Mouse (Mus musculus) kidney, postnatal 25 days (tissue): ENCODE data around the gene Rnf167.

Experiments used
- DNase-seq, 2 experiments: peaks; one replicate each; pipeline ENCODE4 v3.0.0; 2021; ENCODE audit warnings: mixed read lengths in 2 of 2

The Rnf167 gene

DNA sequence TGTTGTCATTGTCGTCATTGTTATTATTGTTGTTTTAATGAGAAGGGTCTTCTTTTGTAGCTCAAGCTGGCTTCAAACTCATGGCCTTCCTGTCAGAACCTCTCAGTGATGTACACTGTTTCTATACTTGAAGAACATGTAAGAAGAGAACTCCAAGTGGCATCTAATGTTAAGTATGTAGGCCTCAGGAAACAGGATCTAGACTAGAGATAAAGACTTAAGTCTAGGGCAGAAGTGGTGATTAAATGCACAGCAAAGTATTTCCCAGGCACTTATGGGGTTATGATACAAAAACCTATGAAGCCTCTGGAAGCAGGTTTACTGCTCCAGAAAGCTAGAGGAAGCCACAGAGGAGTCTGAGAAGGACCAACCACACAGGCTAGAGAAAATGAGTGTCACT, 8.7 kb upstream of the Rnf167 start:
- no peak for DNase-seq

- no peak for DNase-seq
These were observed 8.2 kb upstream of the Rnf167 start, which contains the start of gene Gp1ba for GRCm38 (mm10) chr11:70638714-70639278. Gene Gp1ba (plus strand): TSS chr11:70639122.

DNA sequence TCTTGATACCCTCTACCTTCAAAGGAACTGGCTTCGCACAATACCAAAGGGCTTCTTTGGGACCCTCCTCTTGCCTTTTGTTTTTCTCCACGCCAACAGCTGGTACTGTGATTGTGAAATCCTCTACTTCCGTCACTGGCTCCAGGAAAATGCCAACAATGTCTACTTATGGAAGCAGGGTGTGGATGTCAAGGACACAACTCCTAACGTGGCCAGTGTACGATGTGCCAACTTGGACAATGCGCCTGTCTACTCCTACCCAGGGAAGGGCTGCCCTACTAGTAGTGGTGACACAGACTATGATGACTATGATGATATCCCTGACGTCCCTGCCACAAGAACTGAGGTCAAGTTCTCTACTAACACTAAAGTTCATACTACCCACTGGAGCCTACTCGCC, 7.1 kb upstream of the Rnf167 start:
- DNase-seq: no peak

- no peak for DNase-seq
These were observed 5.8 kb upstream of the Rnf167 start for GRCm38 (mm10) chr11:70641241-70641640.

DNA sequence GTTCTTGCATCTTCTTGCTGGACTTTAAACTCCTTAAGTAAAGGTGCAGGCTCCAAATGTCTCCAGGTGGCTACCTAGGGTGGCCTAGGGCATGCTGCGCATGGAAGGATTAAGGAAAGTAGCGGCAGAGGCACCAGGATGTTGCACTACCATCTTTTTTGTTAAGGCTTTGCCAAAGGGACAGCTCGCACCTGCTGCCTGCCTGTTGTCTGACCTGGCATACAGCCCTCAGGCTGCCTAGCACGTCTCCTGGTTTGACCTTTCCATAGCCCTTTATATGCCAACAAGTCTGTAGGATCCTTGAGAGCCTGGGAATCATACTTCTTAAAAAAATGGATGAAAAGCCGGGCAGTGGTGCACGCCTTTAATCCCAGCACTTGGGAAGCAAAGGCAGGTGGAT, 4.0 kb upstream of the Rnf167 start:
- DNase-seq: no peak

DNA sequence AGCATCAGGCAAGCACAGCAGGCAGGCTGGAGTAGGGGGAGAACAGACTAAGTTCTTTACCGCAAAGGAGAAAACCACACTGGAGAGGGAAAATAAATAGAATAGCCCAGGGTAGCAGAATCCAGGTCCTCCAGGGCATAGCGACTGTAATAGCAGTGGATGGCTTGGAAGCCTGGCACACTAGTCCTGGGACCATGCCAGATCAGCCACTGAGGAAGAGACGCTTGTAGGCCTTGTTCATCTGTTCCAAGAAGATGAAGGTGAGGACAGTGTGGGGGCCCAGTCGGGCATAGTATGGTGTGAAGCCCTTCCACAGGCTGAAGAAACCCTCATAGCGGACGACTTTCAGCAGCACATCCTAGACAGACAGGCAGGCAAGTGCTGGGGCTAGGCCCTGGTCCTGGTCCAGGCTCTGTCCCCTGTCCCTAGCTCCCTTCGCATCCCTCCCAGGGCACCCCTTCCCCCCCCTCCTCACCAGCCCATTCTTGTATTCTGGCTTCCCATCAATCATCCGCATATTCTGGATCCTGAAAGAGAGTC, 2.4 kb upstream of the Rnf167 start:
- DNase-seq: peak in 1 of 2 experiments; percentile 39

DNA sequence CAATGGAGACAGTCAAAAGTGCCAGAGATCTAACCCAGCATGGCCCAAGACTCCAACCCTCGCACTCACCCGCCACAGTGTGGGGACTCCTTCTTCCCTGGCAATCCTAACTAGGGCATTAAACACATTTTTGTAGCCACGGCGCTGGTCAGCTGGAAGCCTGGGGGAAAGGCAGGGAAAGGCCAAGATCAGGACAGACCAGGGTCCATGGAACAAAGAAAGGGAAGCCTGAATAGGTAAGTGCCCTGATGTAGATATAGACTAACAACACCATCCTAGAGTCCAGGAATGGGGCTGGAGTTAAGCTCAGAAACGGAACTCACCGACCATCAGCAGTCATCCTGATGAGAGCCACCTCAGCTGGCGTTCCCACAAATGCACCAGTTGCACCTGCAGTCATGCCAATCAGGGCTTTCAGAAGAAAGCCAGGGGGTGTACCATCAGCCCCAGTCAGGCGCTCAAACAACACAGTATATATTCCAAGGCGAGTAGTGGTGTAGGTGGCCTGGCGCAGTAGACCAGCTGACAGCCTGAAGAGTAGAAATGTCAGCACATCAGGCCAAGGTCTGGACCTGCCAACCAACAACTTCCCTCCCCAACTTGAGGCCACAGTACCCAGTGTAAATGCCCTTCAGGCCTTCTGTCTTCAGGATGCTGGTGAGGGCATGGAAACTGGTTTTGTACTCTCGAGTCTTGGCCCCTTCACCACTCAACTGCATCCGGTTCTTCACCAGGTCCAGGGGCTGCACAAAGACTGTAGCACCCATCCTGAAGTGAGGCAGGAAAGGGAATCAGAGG, 1.4 kb upstream of the Rnf167 start:
- DNase-seq: no peak

- DNase-seq: peak; percentile 66 to 79
These were observed 828 bp upstream of the Rnf167 start for GRCm38 (mm10) chr11:70646259-70646555.

- peak; percentile 37 to 72 for DNase-seq
These were observed 833 bp downstream of the Rnf167 start for GRCm38 (mm10) chr11:70647716-70648420.

GRCm38 (mm10) chr11:70648512-70648911, 1.5 kb downstream of the Rnf167 start:
- DNase-seq: no peak

GRCm38 (mm10) chr11:70649185-70649734, 2.2 kb downstream of the Rnf167 start:
- DNase-seq: no peak

- peak in 1 of 2 experiments; percentile 35 for DNase-seq
These were observed 3.5 kb downstream of the Rnf167 start for GRCm38 (mm10) chr11:70650322-70651175.

GRCm38 (mm10) chr11:70651391-70651790, 4.4 kb downstream of the Rnf167 start:
- DNase-seq: peak in 1 of 2 experiments; percentile 40

DNA sequence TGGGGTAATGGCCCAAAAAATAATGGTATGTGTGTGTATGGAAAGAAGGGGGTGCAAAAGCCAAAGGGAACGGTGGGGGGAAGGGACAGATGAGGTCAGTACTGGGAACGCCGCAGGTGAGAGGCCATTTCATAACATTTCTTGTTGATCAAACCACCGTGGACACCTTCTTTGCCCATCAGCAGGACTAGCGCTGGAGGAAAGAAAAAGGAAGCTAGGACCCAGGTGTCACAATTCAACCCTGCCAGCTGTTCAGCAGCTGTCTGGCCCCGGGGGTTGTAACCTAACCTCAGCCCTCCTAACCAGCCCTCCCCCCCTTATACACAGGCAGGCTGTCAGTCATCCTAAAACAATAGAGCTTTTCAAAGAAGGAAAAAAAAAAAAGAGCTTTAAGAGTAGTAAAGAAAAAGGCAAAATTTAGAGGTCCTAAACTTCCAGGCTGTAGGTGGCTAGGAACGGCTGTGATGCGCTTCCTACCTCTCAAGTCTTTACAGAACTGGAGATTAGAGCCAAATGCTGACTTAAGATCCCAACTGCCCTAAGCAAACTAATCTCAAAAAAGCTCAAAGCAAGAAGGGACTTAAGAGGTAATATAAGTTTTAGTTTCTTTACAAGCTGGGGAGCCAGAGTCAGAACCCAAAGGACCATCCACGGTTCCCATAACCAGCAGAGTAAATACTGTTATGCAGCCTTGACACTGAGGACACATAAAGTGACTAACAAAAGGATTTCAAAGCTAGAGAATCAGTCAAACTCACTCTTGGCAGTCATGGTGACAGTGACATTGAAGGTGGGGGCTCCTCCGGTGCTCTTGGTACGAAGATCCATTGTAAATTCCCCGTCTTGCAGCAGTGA, 5.2 kb downstream of the Rnf167 start:
- peak in 1 of 2 experiments; percentile 41 for DNase-seq

- peak in 1 of 2 experiments; percentile 17 for DNase-seq
These were observed 5.9 kb downstream of the Rnf167 start for GRCm38 (mm10) chr11:70652884-70653344.

- DNase-seq: peak; percentile 63 to 84
These were observed 6.5 kb downstream of the Rnf167 start for GRCm38 (mm10) chr11:70653345-70654197.

- peak; percentile 86 to 90 for DNase-seq
These were observed 7.3 kb downstream of the Rnf167 start, which contains the start of gene Pfn1 for GRCm38 (mm10) chr11:70654198-70654922. Gene Pfn1 (minus strand): TSS chr11:70654644.

GRCm38 (mm10) chr11:70654923-70655570, 8.0 kb downstream of the Rnf167 start:
- DNase-seq: peak; percentile 84 to 92
